In genomic region chr11:119128668-119129280, GRCm38 (mm10) we compare ENCODE assay signal across 2 mouse cellular contexts.
TF ChIP-seq lines count a peak whose summit lies in the region.

No protein-coding gene starts in this region.

TF ChIP-seq in CH12.LX, 34 proteins besides CTCF, POLR2A, EP300 and RAD21 (continued from another document):
- peak; percentile 98 for TF ChIP-seq TCF12 (IDR thresholded peaks at IDR 0.05; ENCODE audit: low read depth, low read length)
- TF ChIP-seq JUN (IDR thresholded peaks at IDR 0.05; ENCODE audit: insufficient read depth, low read depth, low read length): no peak
- peak; percentile 92 for TF ChIP-seq IRF4 (IDR thresholded peaks at IDR 0.05; ENCODE audit: low read depth, low read length)
- peak; percentile 78; the same call in 1 of the 2 replicates for TF ChIP-seq RCOR1 (conservative IDR thresholded peaks at IDR 0.05; ENCODE audit: low read depth, low read length)
- peak; percentile 95 for TF ChIP-seq MEF2A (IDR thresholded peaks at IDR 0.05; ENCODE audit: borderline replicate concordance, low read depth, low read length)
- peak; percentile 53; the same call in 1 of the 2 replicates for TF ChIP-seq NRF1 (IDR thresholded peaks at IDR 0.05; ENCODE audit: low read depth, low read length)
- TF ChIP-seq MXI1 (IDR thresholded peaks at IDR 0.05; ENCODE audit: low read depth, low read length): peak; percentile 93
- peak; percentile 65; the same call in 1 of the 2 replicates for TF ChIP-seq MYC (IDR thresholded peaks at IDR 0.05; ENCODE audit: low read depth, low read length)
- TF ChIP-seq ZNF384 (IDR thresholded peaks at IDR 0.05; ENCODE audit: low read depth, low read length): no peak
- 0 out of 2 replicates have a peak, but pooled peaks have one; percentile 74 for TF ChIP-seq MAX (IDR thresholded peaks at IDR 0.05; ENCODE audit: low read length)
- TF ChIP-seq MAFK (IDR thresholded peaks at IDR 0.05; ENCODE audit: insufficient replicate concordance, low read length): 0 out of 2 replicates have a peak, but pooled peaks have one; percentile 63
- TF ChIP-seq JUND (conservative IDR thresholded peaks at IDR 0.05; ENCODE audit: low read depth, low read length): no peak
- TF ChIP-seq ZKSCAN1 (IDR thresholded peaks at IDR 0.05; ENCODE audit: borderline replicate concordance, low read depth, low read length): no peak
- TF ChIP-seq GABPA (IDR thresholded peaks at IDR 0.05; ENCODE audit: insufficient replicate concordance, low read depth, low read length): no peak
- peak; percentile 98 for TF ChIP-seq UBTF (IDR thresholded peaks at IDR 0.05; ENCODE audit: low read depth, low read length)
- TF ChIP-seq KAT2A (IDR thresholded peaks at IDR 0.05; ENCODE audit: insufficient replicate concordance, low read length): 0 out of 2 replicates have a peak, but pooled peaks have one; percentile 63
- TF ChIP-seq MAZ (IDR thresholded peaks at IDR 0.05; ENCODE audit: low read depth, low read length): peak; percentile 98
- peak; percentile 82 for TF ChIP-seq SIN3A (IDR thresholded peaks at IDR 0.05; ENCODE audit: low read length)
- TF ChIP-seq HCFC1 (IDR thresholded peaks at IDR 0.05; ENCODE audit: low read depth, low read length): peak; percentile 42; the same call in 1 of the 2 replicates
- TF ChIP-seq POLR2AphosphoS2 (IDR thresholded peaks at IDR 0.05; ENCODE audit: low read depth, low read length): no peak
- peak; percentile 63; the same call in 1 of the 2 replicates for TF ChIP-seq ELF1 (IDR thresholded peaks at IDR 0.05; ENCODE audit: low read depth, low read length)
- peak; percentile 97 for TF ChIP-seq ETS1 (conservative IDR thresholded peaks at IDR 0.05; ENCODE audit: low read depth, low read length)
- TF ChIP-seq BHLHE40 (IDR thresholded peaks at IDR 0.05; ENCODE audit: low read depth, low read length): peak; percentile 85
- peak; percentile 29 for TF ChIP-seq SMC3 (IDR thresholded peaks at IDR 0.05; ENCODE audit: low read depth, low read length)
- TF ChIP-seq CHD1 (IDR thresholded peaks at IDR 0.05; ENCODE audit: low read depth, low read length): peak; percentile 45; the same call in 1 of the 2 replicates
- no peak for TF ChIP-seq E2F4 (IDR thresholded peaks at IDR 0.05; ENCODE audit: insufficient replicate concordance, low read depth, low read length)
- no peak for TF ChIP-seq USF1 (IDR thresholded peaks at IDR 0.05; ENCODE audit: low read depth, low read length)

TF ChIP-seq in myocyte, 11 proteins besides CTCF, POLR2A, EP300 and RAD21 (continued from another document):
- TF ChIP-seq MYOG (IDR thresholded peaks at IDR 0.05; ENCODE audit: control insufficient read depth in 1 of 3, insufficient read depth in 1 of 3, insufficient read length in 2 of 3, low read depth in 2 of 3): no peak
- TF ChIP-seq CEBPB (IDR thresholded peaks at IDR 0.05; ENCODE audit: insufficient read depth, poor library complexity, severe bottlenecking): no peak
- no peak for TF ChIP-seq REST (IDR thresholded peaks at IDR 0.05; ENCODE audit: insufficient read depth, insufficient read length)
- no peak for TF ChIP-seq TCF12 (IDR thresholded peaks at IDR 0.05; ENCODE audit: insufficient read depth, poor library complexity, severe bottlenecking)
